Mouse (Mus musculus): ENCODE data around the gene Renbp. TPM values are rescaled to one million over a fixed set of nuclear protein-coding genes. Genes with fewer than 3 reads are reported as not detected.

The Renbp gene
- polyA plus RNA-seq, 1 experiment from 2014 or later: 52.1 TPM

GRCm38 (mm10) chrX:73964363-73964762 lies 33.7 kb upstream of the Renbp start:
- 16% methylated on average over 3 of the region's 3 CpGs for WGBS
- ATAC-seq (ENCODE audit: extremely low read depth, insufficient number of reproducible peaks, low FRiP score, low TSS enrichment): no peak
- Histone ChIP-seq H3K4me1 (peaks cover 27% of the 10 kb centered on the region), H3K27me3 (replicated peaks) (peaks cover 6% of the 10 kb centered on the region), H3K9me3 (no peaks in the 10 kb centered on the region), H3K9ac (peak overlapping the region; percentile 88), H3K36me3 (peaks cover 31% of the 10 kb centered on the region), H3K4me3 (peak overlapping the region; percentile 65), H3K4me2 (peak overlapping the region; percentile 75), H3K27ac (replicated peaks) (peak overlapping the region; percentile 36; the same call in 1 of the 2 replicates)

GRCm38 (mm10) chrX:73954988-73955387 lies 24.3 kb upstream of the Renbp start:
- WGBS: 86% methylated on average over 6 of the region's 6 CpGs
- no peak overlapping the region for H3K27ac ChIP-seq (replicated peaks)

GRCm38 (mm10) chrX:73952603-73953002 lies 22.0 kb upstream of the Renbp start:
- WGBS: 79% methylated on average over 5 of the region's 5 CpGs
- Histone ChIP-seq H3K4me2 (no peak overlapping the region), H3K9ac (no peak overlapping the region), H3K4me3 (no peak overlapping the region), H3K27me3 (replicated peaks) (no peaks in the 10 kb centered on the region), H3K36me3 (peaks cover 100% of the 10 kb centered on the region), H3K9me3 (no peaks in the 10 kb centered on the region), H3K4me1 (no peaks in the 10 kb centered on the region), H3K27ac (replicated peaks) (no peak overlapping the region)
- no peak for ATAC-seq (ENCODE audit: extremely low read depth, insufficient number of reproducible peaks, low FRiP score, low TSS enrichment)

More at GRCm38 (mm10) chrX:73954988-73955387, 24.3 kb upstream of the Renbp start:
- H3K9me3 ChIP-seq: no peaks in the 10 kb centered on the region
- no peaks in the 10 kb centered on the region for H3K27me3 ChIP-seq (replicated peaks)
- H3K9ac ChIP-seq: no peak overlapping the region
- no peak overlapping the region for H3K4me3 ChIP-seq
- H3K4me1 ChIP-seq: no peaks in the 10 kb centered on the region
- ATAC-seq (ENCODE audit: extremely low read depth, insufficient number of reproducible peaks, low FRiP score, low TSS enrichment): no peak
- no peak overlapping the region for H3K4me2 ChIP-seq
- peaks cover 100% of the 10 kb centered on the region for H3K36me3 ChIP-seq

GRCm38 (mm10) chrX:73949341-73949740 lies 18.7 kb upstream of the Renbp start:
- H3K4me1 ChIP-seq: no peaks in the 10 kb centered on the region
- ATAC-seq (ENCODE audit: extremely low read depth, insufficient number of reproducible peaks, low FRiP score, low TSS enrichment): no peak
- H3K27me3 ChIP-seq (replicated peaks): no peaks in the 10 kb centered on the region
- H3K9me3 ChIP-seq: no peaks in the 10 kb centered on the region
- H3K9ac ChIP-seq: no peak overlapping the region
- no peak overlapping the region for H3K4me3 ChIP-seq
- 88% methylated on average over 10 of the region's 10 CpGs for WGBS
- H3K4me2 ChIP-seq: no peak overlapping the region
- peaks cover 100% of the 10 kb centered on the region for H3K36me3 ChIP-seq
- no peak overlapping the region for H3K27ac ChIP-seq (replicated peaks)

- H3K4me2 ChIP-seq: no peak overlapping the region
- peaks cover 100% of the 10 kb centered on the region for H3K36me3 ChIP-seq
- no peak overlapping the region for H3K4me3 ChIP-seq
- no peaks in the 10 kb centered on the region for H3K4me1 ChIP-seq
- WGBS: 20% methylated on average over 4 of the region's 4 CpGs
- no peak overlapping the region for H3K27ac ChIP-seq (replicated peaks)
- no peaks in the 10 kb centered on the region for H3K27me3 ChIP-seq (replicated peaks)
- H3K9ac ChIP-seq: no peak overlapping the region
- ATAC-seq (ENCODE audit: extremely low read depth, insufficient number of reproducible peaks, low FRiP score, low TSS enrichment): no peak
- no peaks in the 10 kb centered on the region for H3K9me3 ChIP-seq
Measured at GRCm38 (mm10) chrX:73948647-73949046, 18.0 kb upstream of the Renbp start.

- H3K36me3 ChIP-seq: peaks cover 100% of the 10 kb centered on the region
- H3K4me2 ChIP-seq: no peak overlapping the region
- no peak overlapping the region for H3K4me3 ChIP-seq
- no peak for ATAC-seq (ENCODE audit: extremely low read depth, insufficient number of reproducible peaks, low FRiP score, low TSS enrichment)
- no peaks in the 10 kb centered on the region for H3K9me3 ChIP-seq
- WGBS: 77% methylated on average over 6 of the region's 6 CpGs
- no peaks in the 10 kb centered on the region for H3K27me3 ChIP-seq (replicated peaks)
- H3K27ac ChIP-seq (replicated peaks): no peak overlapping the region
- no peak overlapping the region for H3K9ac ChIP-seq
- H3K4me1 ChIP-seq: peaks cover 7% of the 10 kb centered on the region
Measured at GRCm38 (mm10) chrX:73946896-73947295, 16.2 kb upstream of the Renbp start.

- 58% methylated on average over 2 of the region's 2 CpGs for WGBS
Measured at GRCm38 (mm10) chrX:73942294-73942693, 11.6 kb upstream of the Renbp start.

GRCm38 (mm10) chrX:73941860-73942259 lies 11.2 kb upstream of the Renbp start:
- Histone ChIP-seq H3K27me3 (replicated peaks) (no peaks in the 10 kb centered on the region), H3K9ac (no peak overlapping the region), H3K36me3 (peaks cover 58% of the 10 kb centered on the region), H3K4me3 (no peak overlapping the region), H3K27ac (replicated peaks) (peak overlapping the region; percentile 53), H3K9me3 (no peaks in the 10 kb centered on the region), H3K4me2 (no peak overlapping the region), H3K4me1 (peaks cover 20% of the 10 kb centered on the region)
- ATAC-seq (ENCODE audit: extremely low read depth, insufficient number of reproducible peaks, low FRiP score, low TSS enrichment): no peak
- WGBS: 23% methylated on average over 2 of the region's 2 CpGs

More at GRCm38 (mm10) chrX:73942294-73942693, 11.6 kb upstream of the Renbp start:
- peaks cover 63% of the 10 kb centered on the region for H3K36me3 ChIP-seq
- ATAC-seq (ENCODE audit: extremely low read depth, insufficient number of reproducible peaks, low FRiP score, low TSS enrichment): no peak
- H3K27me3 ChIP-seq (replicated peaks): no peaks in the 10 kb centered on the region
- no peaks in the 10 kb centered on the region for H3K9me3 ChIP-seq
- no peak overlapping the region for H3K9ac ChIP-seq
- peaks cover 20% of the 10 kb centered on the region for H3K4me1 ChIP-seq
- no peak overlapping the region for H3K4me2 ChIP-seq
- H3K4me3 ChIP-seq: no peak overlapping the region
- peak overlapping the region; percentile 53 for H3K27ac ChIP-seq (replicated peaks)

- Histone ChIP-seq H3K36me3 (peaks cover 13% of the 10 kb centered on the region), H3K9ac (no peak overlapping the region), H3K4me1 (peaks cover 4% of the 10 kb centered on the region; the same call in 1 of the 2 replicates), H3K9me3 (no peaks in the 10 kb centered on the region), H3K4me2 (no peak overlapping the region), H3K27me3 (replicated peaks) (0 out of 2 replicates have a peak, but pooled peaks cover 5% of the 10 kb centered on the region), H3K4me3 (no peak overlapping the region), H3K27ac (replicated peaks) (no peak overlapping the region)
- 82% methylated on average over 2 of the region's 2 CpGs for WGBS
- no peak for ATAC-seq (ENCODE audit: extremely low read depth, insufficient number of reproducible peaks, low FRiP score, low TSS enrichment)
Measured at GRCm38 (mm10) chrX:73931871-73932270, 1.2 kb upstream of the Renbp start.

- H3K4me2 ChIP-seq: peak overlapping the region; percentile 78
- H3K9me3 ChIP-seq: no peaks in the 10 kb centered on the region
- no peak for ATAC-seq (ENCODE audit: extremely low read depth, insufficient number of reproducible peaks, low FRiP score, low TSS enrichment)
- WGBS: 71% methylated on average over 7 of the region's 8 CpGs
- no peaks in the 10 kb centered on the region for H3K27me3 ChIP-seq (replicated peaks)
- H3K36me3 ChIP-seq: peaks cover 30% of the 10 kb centered on the region
- H3K4me1 ChIP-seq: 0 out of 2 replicates have a peak, but pooled peaks cover 7% of the 10 kb centered on the region
- peak overlapping the region; percentile 82; the same call in 1 of the 2 replicates for H3K27ac ChIP-seq (replicated peaks)
- peak overlapping the region; percentile 78 for H3K9ac ChIP-seq
- peak overlapping the region; percentile 63 for H3K4me3 ChIP-seq
Measured at GRCm38 (mm10) chrX:73922550-73922882, 8.1 kb downstream of the Renbp start.

- Histone ChIP-seq H3K9me3 (no peaks in the 10 kb centered on the region), H3K27ac (replicated peaks) (peak within 1 kb of the TSS; percentile 83), H3K9ac (peak within 1 kb of the TSS; percentile 81), H3K36me3 (peaks cover 32% of the 10 kb centered on the region), H3K4me1 (0 out of 2 replicates have a peak, but pooled peaks cover 7% of the 10 kb centered on the region), H3K4me2 (peak within 1 kb of the TSS; percentile 78), H3K4me3 (peak within 1 kb of the TSS; percentile 63), H3K27me3 (replicated peaks) (no peaks in the 10 kb centered on the region)
- ATAC-seq (ENCODE audit: extremely low read depth, insufficient number of reproducible peaks, low FRiP score, low TSS enrichment): peak; percentile 83
- 11% methylated on average over 43 of the region's 43 CpGs for WGBS
Measured at GRCm38 (mm10) chrX:73921823-73922549, 8.7 kb downstream of the Renbp start, which contains the start of the genes Arhgap4 and Naa10. Arhgap4 (minus strand) TSS chrX:73921870. Naa10 (minus strand) TSS chrX:73921944.
